Mouse (Mus musculus) left cerebral cortex, adult 8-10 months (tissue): Measurements from ENCODE around the gene Rmdn3. TPM values are rescaled to one million over a fixed set of nuclear protein-coding genes. Genes with fewer than 3 reads are reported as not detected.

Experiments
- DNase-seq, 2 experiments: peaks; one replicate each; pipeline ENCODE4 v3.0.0; 2022; ENCODE audit warnings: low spot score in 2 of 2
- total RNA-seq, 4 experiments: library from RNA; stranded (reverse); gene quantifications; 2 replicates each; pipeline ENCODE4 v1.2.4; 2022

Gene Rmdn3
- 10 to 100 TPM; 39.4 to 58.8 (median 48.2) TPM for total RNA-seq

GRCm38 (mm10) chr2:119156681-119157572 is at the start of gene Rmdn3:
Gene Rmdn3, minus strand, starts transcription at chr2:119157034.
- DNase-seq, result peak; percentile 93 to 94

- DNase-seq, result no peak
These were observed 47.1 kb upstream of the Rmdn3 start for GRCm38 (mm10) chr2:119203871-119204460.

GRCm38 (mm10) chr2:119202914-119203453 is 46.1 kb upstream of the Rmdn3 start:
- no peak for DNase-seq

GRCm38 (mm10) chr2:119198934-119199333 is 42.1 kb upstream of the Rmdn3 start:
- DNase-seq, result no peak

- no peak for DNase-seq
These were observed 41.2 kb upstream of the Rmdn3 start for GRCm38 (mm10) chr2:119198049-119198448.

- no peak for DNase-seq
These were observed 40.7 kb upstream of the Rmdn3 start for GRCm38 (mm10) chr2:119197493-119197892.

GRCm38 (mm10) chr2:119196316-119197108 is 39.7 kb upstream of the Rmdn3 start:
- no peak for DNase-seq

- no peak for DNase-seq
These were observed 37.3 kb upstream of the Rmdn3 start for GRCm38 (mm10) chr2:119194140-119194539.

GRCm38 (mm10) chr2:119190969-119191368 is 34.1 kb upstream of the Rmdn3 start:
- DNase-seq, result no peak

GRCm38 (mm10) chr2:119189029-119189710 is 32.3 kb upstream of the Rmdn3 start:
- peak; percentile 56 to 76 for DNase-seq

- DNase-seq, result no peak
These were observed 26.1 kb upstream of the Rmdn3 start for GRCm38 (mm10) chr2:119182914-119183313.

- DNase-seq, result no peak
These were observed 20.6 kb upstream of the Rmdn3 start for GRCm38 (mm10) chr2:119177384-119177939.

GRCm38 (mm10) chr2:119176761-119177160 is 19.9 kb upstream of the Rmdn3 start:
- no peak for DNase-seq

GRCm38 (mm10) chr2:119175614-119176013 is 18.8 kb upstream of the Rmdn3 start:
- DNase-seq, result no peak

- no peak for DNase-seq
These were observed 18.0 kb upstream of the Rmdn3 start for GRCm38 (mm10) chr2:119174866-119175265.

- DNase-seq, result no peak
These were observed 17.3 kb upstream of the Rmdn3 start, which contains the start of gene Gm14137 for GRCm38 (mm10) chr2:119173991-119174651. Gene Gm14137, plus strand, starts transcription at chr2:119174509.

- no peak for DNase-seq
These were observed 16.2 kb upstream of the Rmdn3 start for GRCm38 (mm10) chr2:119172862-119173576.

GRCm38 (mm10) chr2:119172446-119172845 is 15.6 kb upstream of the Rmdn3 start:
- no peak for DNase-seq

- no peak for DNase-seq
These were observed 14.7 kb upstream of the Rmdn3 start for GRCm38 (mm10) chr2:119171574-119171973.
